Mouse (Mus musculus) embryonic facial prominence, embryonic 15.5 days (tissue): ENCODE measurements around the gene Gm11437. TPM values are rescaled to one million over a fixed set of nuclear protein-coding genes. Genes with fewer than 3 reads are reported as not detected.

ENCODE experiments used
- ATAC-seq: fragments of 200-750 bp; cut with Nextera tagmentation; 2 replicates; pipeline ENCODE4 v1.8.0; 2017; ENCODE audit warnings: low read depth, moderate TSS enrichment; ENCODE audit not compliant: insufficient number of reproducible peaks, low FRiP score, low TSS enrichment
- H3K27ac ChIP-seq: fragments of 300-500 bp; sonication (generic); replicated peaks from 2 replicates; pipeline ENCODE4 v1.5.1; 2015; ENCODE audit warnings: mild to moderate bottlenecking, inconsistent platforms
- H3K27me3 ChIP-seq: fragments of 300-500 bp; sonication (generic); 2 replicates; pipeline ENCODE4 v1.6.1; 2015; ENCODE audit warnings: inconsistent platforms
- H3K36me3 ChIP-seq: fragments of 300-500 bp; sonication (generic); 2 replicates; pipeline ENCODE4 v1.6.1; 2015; ENCODE audit warnings: mild to moderate bottlenecking, inconsistent platforms
- H3K4me1 ChIP-seq: fragments of 300-500 bp; sonication (generic); 2 replicates; pipeline ENCODE4 v1.6.1; 2015; ENCODE audit warnings: inconsistent platforms
- H3K4me2 ChIP-seq: fragments of 300-500 bp; sonication (generic); replicated peaks from 2 replicates; pipeline ENCODE4 v1.6.1; 2015; ENCODE audit warnings: mild to moderate bottlenecking, inconsistent platforms
- H3K4me3 ChIP-seq: fragments of 300-500 bp; sonication (generic); replicated peaks from 2 replicates; pipeline ENCODE4 v1.5.1; 2015; ENCODE audit warnings: mild to moderate bottlenecking, inconsistent platforms
- H3K9ac ChIP-seq: fragments of 300-500 bp; sonication (generic); 2 replicates; pipeline ENCODE4 v1.6.1; 2015; ENCODE audit warnings: inconsistent platforms
- H3K9me3 ChIP-seq: fragments of 300-500 bp; sonication (generic); replicated peaks from 2 replicates; pipeline ENCODE4 v1.6.1; 2016; ENCODE audit warnings: inconsistent platforms
- WGBS: fragments of 180-500 bp; shearing (Covaris S2); methylation state at CpG from one replicate; pipeline ENCODE4 v1.1.7; 2015; 5-methylcytosine and 5-hydroxymethylcytosine counted together
- polyA plus RNA-seq: library from polyadenylated mRNA; unstranded; fragments of >200 nt; fragmentation: Nextera tagmentation; extraction: Ambion mirVana; gene quantifications from 2 replicates; pipeline ENCODE4 v1.2.1, GENCODE M21; 2015

Gene Gm11437
- polyA plus RNA-seq, 1 experiment from 2014 or later, result not detected

GRCm38 (mm10) chr11:84179226-84179953, 12.1 kb upstream of the Gm11437 start:
- ATAC-seq, result peak; percentile 98
- Histone ChIP-seq H3K27ac (peak overlapping the region; percentile 88), H3K9ac (peak overlapping the region; percentile 69), H3K4me1 (peaks cover 14% of the 10 kb centered on the region), H3K27me3 (no peaks in the 10 kb centered on the region), H3K4me3 (peak overlapping the region; percentile 88), H3K4me2 (peak overlapping the region; percentile 81), H3K9me3 (no peaks in the 10 kb centered on the region), H3K36me3 (no peaks in the 10 kb centered on the region)
- under 1% methylated on average over 85 of the region's 85 CpGs for WGBS

- no peaks in the 10 kb centered on the region for H3K27me3 ChIP-seq
- no peak overlapping the region for H3K9ac ChIP-seq
- H3K27ac ChIP-seq, result peak overlapping the region; percentile 88
- H3K9me3 ChIP-seq, result no peaks in the 10 kb centered on the region
- 31% methylated on average over 4 of the region's 4 CpGs for WGBS
- peak overlapping the region; percentile 88; the same call in 1 of the 2 replicates for H3K4me3 ChIP-seq
- H3K4me1 ChIP-seq, result peaks cover 14% of the 10 kb centered on the region
- peak overlapping the region; percentile 81 for H3K4me2 ChIP-seq
- no peak for ATAC-seq
- H3K36me3 ChIP-seq, result no peaks in the 10 kb centered on the region
Observed at GRCm38 (mm10) chr11:84178571-84178970, 11.3 kb upstream of the Gm11437 start.

- 74% methylated on average over 11 of the region's 11 CpGs for WGBS
- Histone ChIP-seq H3K4me3 (no peak overlapping the region), H3K4me1 (no peaks in the 10 kb centered on the region), H3K4me2 (no peak overlapping the region), H3K9ac (no peak overlapping the region), H3K27me3 (no peaks in the 10 kb centered on the region), H3K27ac (no peak overlapping the region), H3K9me3 (no peaks in the 10 kb centered on the region), H3K36me3 (no peaks in the 10 kb centered on the region)
- ATAC-seq, result no peak
Observed at GRCm38 (mm10) chr11:84172539-84173435, 5.5 kb upstream of the Gm11437 start.

- Histone ChIP-seq H3K9ac (no peak overlapping the region), H3K27me3 (no peaks in the 10 kb centered on the region), H3K4me3 (no peak overlapping the region), H3K4me2 (peak overlapping the region; percentile 23; the same call in 1 of the 2 replicates), H3K9me3 (no peaks in the 10 kb centered on the region), H3K27ac (no peak overlapping the region), H3K4me1 (no peaks in the 10 kb centered on the region), H3K36me3 (no peaks in the 10 kb centered on the region)
- WGBS, result 25% methylated on average over 7 of the region's 7 CpGs
- ATAC-seq, result no peak
Observed at GRCm38 (mm10) chr11:84168701-84169288, 1.5 kb upstream of the Gm11437 start.

GRCm38 (mm10) chr11:84164561-84164960, 2.7 kb downstream of the Gm11437 start:
- Histone ChIP-seq H3K9ac (no peak overlapping the region), H3K27me3 (no peaks in the 10 kb centered on the region), H3K9me3 (no peaks in the 10 kb centered on the region), H3K27ac (no peak overlapping the region), H3K36me3 (no peaks in the 10 kb centered on the region), H3K4me1 (no peaks in the 10 kb centered on the region), H3K4me2 (no peak overlapping the region), H3K4me3 (no peak overlapping the region)
- ATAC-seq, result no peak
- 57% methylated on average over 4 of the region's 4 CpGs for WGBS

- ATAC-seq, result no peak
- no peaks in the 10 kb centered on the region for H3K27me3 ChIP-seq
- no peak overlapping the region for H3K27ac ChIP-seq
- H3K9me3 ChIP-seq, result no peaks in the 10 kb centered on the region
- WGBS, result 81% methylated on average over 6 of the region's 6 CpGs
- H3K9ac ChIP-seq, result no peak overlapping the region
- H3K4me1 ChIP-seq, result no peaks in the 10 kb centered on the region
- H3K36me3 ChIP-seq, result no peaks in the 10 kb centered on the region
- no peak overlapping the region for H3K4me3 ChIP-seq
- H3K4me2 ChIP-seq, result no peak overlapping the region
Observed at GRCm38 (mm10) chr11:84164123-84164522, 3.2 kb downstream of the Gm11437 start.

- Histone ChIP-seq H3K36me3 (no peaks in the 10 kb centered on the region), H3K4me3 (no peak overlapping the region), H3K4me1 (no peaks in the 10 kb centered on the region), H3K4me2 (no peak overlapping the region), H3K9me3 (no peaks in the 10 kb centered on the region), H3K27me3 (no peaks in the 10 kb centered on the region), H3K27ac (no peak overlapping the region), H3K9ac (no peak overlapping the region)
- 92% methylated on average over 4 of the region's 4 CpGs for WGBS
- ATAC-seq, result no peak
Observed at GRCm38 (mm10) chr11:84156535-84157262, 10.6 kb downstream of the Gm11437 start.

- ATAC-seq, result no peak
- Histone ChIP-seq H3K4me1 (no peaks in the 10 kb centered on the region), H3K9me3 (no peaks in the 10 kb centered on the region), H3K27ac (no peak overlapping the region), H3K4me2 (no peak overlapping the region), H3K36me3 (no peaks in the 10 kb centered on the region), H3K27me3 (no peaks in the 10 kb centered on the region), H3K4me3 (no peak overlapping the region), H3K9ac (no peak overlapping the region)
- WGBS, result 76% methylated on average over 2 of the region's 2 CpGs
Observed at GRCm38 (mm10) chr11:84150884-84151283, 16.4 kb downstream of the Gm11437 start.

GRCm38 (mm10) chr11:84146081-84146480, 21.2 kb downstream of the Gm11437 start:
- no peak overlapping the region for H3K4me2 ChIP-seq
- H3K4me1 ChIP-seq, result no peaks in the 10 kb centered on the region
- no peak overlapping the region for H3K27ac ChIP-seq
- 57% methylated on average over 3 of the region's 3 CpGs for WGBS
- H3K36me3 ChIP-seq, result no peaks in the 10 kb centered on the region
- no peaks in the 10 kb centered on the region for H3K9me3 ChIP-seq
- no peaks in the 10 kb centered on the region for H3K27me3 ChIP-seq
- no peak overlapping the region for H3K4me3 ChIP-seq
- no peak overlapping the region for H3K9ac ChIP-seq
- no peak for ATAC-seq

GRCm38 (mm10) chr11:84145201-84145798, 22.0 kb downstream of the Gm11437 start:
- no peaks in the 10 kb centered on the region for H3K27me3 ChIP-seq
- ATAC-seq, result no peak
- 73% methylated on average over 10 of the region's 10 CpGs for WGBS
- no peak overlapping the region for H3K27ac ChIP-seq
- H3K4me2 ChIP-seq, result no peak overlapping the region
- H3K4me3 ChIP-seq, result no peak overlapping the region
- no peak overlapping the region for H3K9ac ChIP-seq
- H3K4me1 ChIP-seq, result no peaks in the 10 kb centered on the region
- no peaks in the 10 kb centered on the region for H3K9me3 ChIP-seq
- no peaks in the 10 kb centered on the region for H3K36me3 ChIP-seq
